ENCODE assay signal across 23 mouse cellular contexts in the genomic region with DNA sequence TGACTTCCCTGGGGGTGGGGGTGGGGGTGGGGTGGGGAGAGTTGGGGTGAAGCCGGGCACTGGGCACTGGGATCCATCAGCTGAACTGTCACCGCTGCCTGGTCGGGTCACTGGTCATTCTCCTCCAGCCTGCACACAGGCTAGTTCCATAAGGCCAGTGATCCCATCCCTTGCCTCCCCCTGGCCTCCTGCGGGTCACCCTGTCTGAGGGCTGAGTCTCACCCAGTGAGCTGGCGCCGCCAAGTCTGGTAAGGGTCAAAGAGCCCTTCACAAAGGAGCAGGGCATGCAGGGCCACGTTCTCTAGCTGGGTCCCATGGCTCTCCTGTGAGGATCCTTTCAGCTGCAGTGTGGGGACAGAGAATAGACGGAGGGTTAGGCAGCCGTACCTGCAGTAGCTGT. TPM values are rescaled to one million over a fixed set of nuclear protein-coding genes. Genes with fewer than 3 reads are reported as not detected.
DNase-seq lines count a peak whose midpoint lies in the region; ATAC-seq lines count a peak whose summit lies in the region.
"Had no signal": no experiment of that assay in that cellular context is flagged by ENCODE, and none has a peak within 500 bp of the region (broad histone marks: within the 10 kb centered on the region; RNA-seq: fewer than 3 reads in every experiment).

No protein-coding gene starts in this region.

- H3K4me3 ChIP-seq in limb, embryonic 12.5 days (replicated peaks) = no peak overlapping the region
- H3K4me3 ChIP-seq in limb, embryonic 10.5 days = no peak overlapping the region
- no peak overlapping the region for H3K4me3 ChIP-seq in kidney, embryonic 14.5 days (ENCODE audit: low read length)
- H3K4me3 ChIP-seq: embryonic facial prominence, embryonic 13.5 days; erythroblast, embryonic 14.5 days; forebrain, embryonic 13.5 days; layer of hippocampus, adult 2 months; midbrain, embryonic 15.5 days; neural tube, embryonic 12.5 days had no signal

- 0 out of 2 replicates have a peak overlapping the region, but pooled peaks have one; percentile 23 for H3K9ac ChIP-seq in limb, embryonic 12.5 days (replicated peaks)
- H3K9ac ChIP-seq in kidney, embryonic 14.5 days (ENCODE audit: low read depth, low read length) = no peak overlapping the region
- H3K9ac ChIP-seq: embryonic facial prominence, embryonic 13.5 days; forebrain, embryonic 13.5 days; midbrain, embryonic 15.5 days; neural tube, embryonic 12.5 days had no signal

- no peaks in the 10 kb centered on the region for H3K4me1 ChIP-seq in limb, embryonic 12.5 days (replicated peaks)
- peaks cover 22% of the 10 kb centered on the region for H3K4me1 ChIP-seq in limb, embryonic 10.5 days
- peaks cover 16% of the 10 kb centered on the region; the same call in 1 of the 2 replicates for H3K4me1 ChIP-seq in kidney, embryonic 14.5 days (ENCODE audit: control insufficient read depth, insufficient read depth, low read length)
- H3K4me1 ChIP-seq: embryonic facial prominence, embryonic 13.5 days; forebrain, embryonic 13.5 days; neural tube, embryonic 12.5 days had no signal

- H3K4me2 ChIP-seq in limb, embryonic 12.5 days = no peak overlapping the region
- no peak overlapping the region for H3K4me2 ChIP-seq in kidney, embryonic 14.5 days (replicated peaks; ENCODE audit: low read depth, low read length)
- H3K4me2 ChIP-seq: embryonic facial prominence, embryonic 13.5 days; forebrain, embryonic 13.5 days; midbrain, embryonic 15.5 days; neural tube, embryonic 12.5 days had no signal

- no peaks in the 10 kb centered on the region for H3K36me3 ChIP-seq in limb, embryonic 12.5 days
- H3K36me3 ChIP-seq in limb, embryonic 10.5 days = no peaks in the 10 kb centered on the region
- H3K36me3 ChIP-seq in kidney, embryonic 14.5 days (ENCODE audit: control insufficient read depth, insufficient read depth, low read length) = no peaks in the 10 kb centered on the region
- H3K36me3 ChIP-seq: embryonic facial prominence, embryonic 13.5 days; midbrain, embryonic 15.5 days; neural tube, embryonic 12.5 days had no signal

- H3K27ac ChIP-seq in limb, embryonic 12.5 days = no peak overlapping the region
- H3K27ac ChIP-seq in limb, embryonic 10.5 days = no peak overlapping the region
- H3K27ac ChIP-seq in kidney, embryonic 14.5 days (ENCODE audit: low read depth, low read length) = peak overlapping the region; percentile 62
- H3K27ac ChIP-seq: embryonic facial prominence, embryonic 13.5 days; forebrain, embryonic 13.5 days; hindbrain, postnatal 0 days; layer of hippocampus, adult 2 months; midbrain, embryonic 15.5 days; neural tube, embryonic 12.5 days had no signal

- no peaks in the 10 kb centered on the region for H3K27me3 ChIP-seq in limb, embryonic 12.5 days
- H3K27me3 ChIP-seq in limb, embryonic 10.5 days (ENCODE audit: low read depth, poor library complexity, severe bottlenecking) = peaks cover 4% of the 10 kb centered on the region; the same call in 1 of the 2 replicates
- no peaks in the 10 kb centered on the region for H3K27me3 ChIP-seq in kidney, embryonic 14.5 days (ENCODE audit: control insufficient read depth, insufficient read depth, low read length)
- H3K27me3 ChIP-seq: embryonic facial prominence, embryonic 13.5 days; forebrain, embryonic 13.5 days; midbrain, embryonic 15.5 days; neural tube, embryonic 12.5 days had no signal

- DNase-seq in limb, embryonic 10.5 days (ENCODE audit: low spot score) = no peak
- peak; percentile 80 for DNase-seq in kidney, adult 11 months
- DNase-seq in kidney, postnatal 25 days = peak; percentile 60 to 94
- no peak for DNase-seq in embryo, embryonic 10.5 days (ENCODE audit: low spot score)
- no peak for DNase-seq in cerebellum, adult 18-20 months
- DNase-seq: cerebellum, adult 11-12 months; cerebellum, postnatal 14 days; embryo, embryonic 11 days; gastrocnemius, postnatal 36 days; lung, postnatal 10 days; right cerebral cortex, postnatal 14 days; spleen, adult 18-20 months had no signal

- no peak for ATAC-seq in limb, embryonic 12.5 days (ENCODE audit: insufficient number of reproducible peaks, insufficient read depth, low FRiP score, low TSS enrichment, low read depth)
- peak; percentile 61 for ATAC-seq in kidney, embryonic 14.5 days (ENCODE audit: low FRiP score, low TSS enrichment)
- ATAC-seq: CD4-positive, CD25-positive, alpha-beta regulatory T cell, adult 4 months; forebrain, embryonic 13.5 days; hindbrain, postnatal 0 days; intestine, embryonic 16.5 days; midbrain, embryonic 15.5 days had no signal

- whole genome bisulfite sequencing in limb, embryonic 12.5 days = 61% methylated on average over 9 of the region's 9 CpGs
- WGBS in limb, embryonic 10.5 days = 70% methylated on average over 9 of the region's 9 CpGs
- WGBS in kidney, embryonic 14.5 days = 41% methylated on average over 9 of the region's 9 CpGs

- no peaks in the 10 kb centered on the region for H3K9me3 ChIP-seq in limb, embryonic 12.5 days
- H3K9me3 ChIP-seq in limb, embryonic 10.5 days (replicated peaks) = no peaks in the 10 kb centered on the region
- no peaks in the 10 kb centered on the region for H3K9me3 ChIP-seq in kidney, embryonic 14.5 days (ENCODE audit: control insufficient read depth, low read length)
- H3K9me3 ChIP-seq: embryonic facial prominence, embryonic 13.5 days; forebrain, embryonic 13.5 days; midbrain, embryonic 15.5 days; neural tube, embryonic 12.5 days had no signal

RNA-seq across cellular contexts. Expression of a gene that starts 10.2 kb away (rescaled TPM):
- 1.1 and 1.6 TPM in 2 replicates for polyA plus RNA-seq in limb, embryonic 12.5 days (2016; fragmentation: Nextera tagmentation; extraction: Ambion mirVana)
- 0.73 and 0.76 TPM in 2 replicates for polyA plus RNA-seq in limb, embryonic 10.5 days (2016; fragmentation: Nextera tagmentation; extraction: Ambion mirVana)
- 2.6 and 4.8 TPM in 2 replicates for polyA plus RNA-seq in kidney, embryonic 14.5 days (2014; fragmentation: Nextera tagmentation; extraction: Ambion mirVana)

RNA-seq across cellular contexts. Expression of a gene that starts 12.5 kb away (rescaled TPM):
- polyA plus RNA-seq in limb, embryonic 12.5 days (2016; fragmentation: Nextera tagmentation; extraction: Ambion mirVana) = 126 and 133 TPM in 2 replicates
- polyA plus RNA-seq in limb, embryonic 10.5 days (2016; fragmentation: Nextera tagmentation; extraction: Ambion mirVana) = 164 and 175 TPM in 2 replicates
- polyA plus RNA-seq in kidney, embryonic 14.5 days (2014; fragmentation: Nextera tagmentation; extraction: Ambion mirVana) = 160 and 193 TPM in 2 replicates

RNA-seq across cellular contexts. Expression of a gene that starts 19.5 kb away (rescaled TPM):
- polyA plus RNA-seq in limb, embryonic 12.5 days (2016; fragmentation: Nextera tagmentation; extraction: Ambion mirVana) = 62.7 and 67.1 TPM in 2 replicates
- polyA plus RNA-seq in limb, embryonic 10.5 days (2016; fragmentation: Nextera tagmentation; extraction: Ambion mirVana) = 52.8 and 60.6 TPM in 2 replicates
- polyA plus RNA-seq in kidney, embryonic 14.5 days (2014; fragmentation: Nextera tagmentation; extraction: Ambion mirVana) = 23.6 and 64.4 TPM in 2 replicates

Comparison
In these comparisons a context has a peak if more than half of its experiments do, and no peak if none do; other contexts are left out.
1. DNase-seq: peak in kidney, adult 11 months (single experiment) and kidney, postnatal 25 days (2 of 2); none in limb, embryonic 10.5 days (single experiment), embryo, embryonic 10.5 days (single experiment) and cerebellum, adult 18-20 months (0 of 2).